Mouse (Mus musculus): Measurements from ENCODE around the gene Tcf7l1.
A peak's percentile ranks its signal among the peaks of the same experiment; 100 is the strongest.

Gene Tcf7l1

DNA sequence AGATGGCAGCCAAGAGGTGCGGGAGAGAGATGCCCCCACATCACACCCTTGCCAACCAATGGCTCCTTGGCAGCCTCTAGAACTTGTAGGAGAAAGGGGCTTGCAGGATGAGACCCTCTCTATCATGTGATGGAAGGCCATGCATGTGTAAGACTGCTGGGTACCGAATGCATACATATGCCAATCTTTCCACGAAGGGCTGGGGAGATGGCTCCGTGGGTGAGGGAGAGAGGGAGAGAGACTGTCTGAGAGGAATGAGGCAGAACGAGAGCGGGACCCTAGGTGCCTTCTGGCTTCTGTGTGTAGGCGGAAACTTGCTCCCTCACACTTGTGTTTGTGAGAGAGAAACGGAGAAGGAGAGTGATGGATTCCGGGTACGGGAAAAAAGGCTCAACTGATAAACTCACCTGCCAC is 94.3 kb downstream of the Tcf7l1 start:
- no peak for DNase-seq

DNA sequence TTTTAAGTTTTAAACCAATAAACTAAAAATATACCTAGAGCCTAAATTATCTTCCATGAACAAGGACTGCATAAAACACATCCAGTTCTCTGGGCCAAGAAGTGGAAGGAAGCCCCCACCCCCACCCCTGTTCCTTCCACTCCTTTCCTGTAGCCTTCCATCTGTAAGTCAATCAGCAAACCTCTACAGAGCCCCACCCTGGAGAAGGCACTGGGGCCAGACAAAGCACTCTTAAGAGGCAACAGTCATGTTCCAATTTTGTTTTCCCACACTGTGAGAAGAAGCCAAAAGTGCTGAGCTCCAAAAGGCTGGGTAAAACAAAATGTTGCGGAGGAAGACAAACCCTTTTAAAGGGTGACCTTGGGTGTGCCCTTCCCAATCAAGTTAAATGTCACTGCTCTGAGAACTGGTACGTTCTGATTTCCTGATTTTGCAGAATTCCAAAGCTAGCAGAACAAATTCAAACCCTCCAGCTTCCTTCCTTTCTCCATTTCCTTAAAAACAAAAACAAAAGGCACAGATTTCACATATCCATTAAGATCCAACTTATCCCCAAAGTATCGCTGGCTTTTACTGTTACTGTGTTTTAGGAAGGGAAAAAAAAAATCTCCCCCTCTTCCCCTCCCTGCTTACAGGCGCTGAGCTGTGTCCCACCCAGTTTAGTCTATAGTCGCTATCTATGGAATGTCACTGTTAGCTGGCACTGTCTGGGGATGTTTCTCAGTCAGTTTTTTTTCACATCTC is 94.8 kb downstream of the Tcf7l1 start:
- DNase-seq = no peak

DNA sequence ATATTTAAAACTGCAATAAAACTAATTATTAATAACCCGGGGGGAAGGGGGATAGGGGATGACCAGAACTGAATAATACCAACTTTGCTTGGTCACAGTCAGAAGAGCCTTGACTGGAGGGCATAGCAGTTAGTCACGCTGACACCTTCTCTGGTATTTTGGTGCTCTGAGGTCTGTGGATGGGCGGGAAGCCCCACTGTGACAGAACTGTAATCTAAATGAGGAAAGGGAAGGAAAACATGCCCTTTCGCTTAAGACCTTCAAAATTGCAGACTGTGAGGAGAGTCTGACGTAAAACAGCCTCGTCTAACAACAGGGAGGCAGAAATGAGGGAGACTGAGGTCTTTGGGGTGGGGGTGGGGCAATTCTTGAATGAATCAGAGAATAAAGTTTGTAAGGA is 96.6 kb downstream of the Tcf7l1 start:
- DNase-seq = no peak

DNA sequence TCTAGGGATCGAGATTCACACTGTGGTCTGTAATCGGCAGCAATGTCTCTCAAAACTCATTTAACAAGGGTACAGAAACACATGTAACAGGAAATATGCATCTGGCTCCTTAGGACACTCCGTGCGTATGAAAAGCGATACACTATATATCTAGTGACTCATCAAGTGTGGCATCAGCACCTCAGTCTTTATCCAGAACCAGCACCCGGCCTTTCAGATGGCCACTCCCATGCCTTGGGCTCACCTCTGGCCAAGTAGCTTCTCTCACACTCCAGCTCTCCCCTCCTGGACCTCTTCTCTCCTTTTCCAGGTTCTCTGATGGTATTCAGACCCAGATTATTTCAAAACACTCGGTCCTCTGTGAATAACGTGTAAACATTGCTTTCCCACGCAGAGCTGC is 97.5 kb downstream of the Tcf7l1 start:
- no peak for DNase-seq

DNA sequence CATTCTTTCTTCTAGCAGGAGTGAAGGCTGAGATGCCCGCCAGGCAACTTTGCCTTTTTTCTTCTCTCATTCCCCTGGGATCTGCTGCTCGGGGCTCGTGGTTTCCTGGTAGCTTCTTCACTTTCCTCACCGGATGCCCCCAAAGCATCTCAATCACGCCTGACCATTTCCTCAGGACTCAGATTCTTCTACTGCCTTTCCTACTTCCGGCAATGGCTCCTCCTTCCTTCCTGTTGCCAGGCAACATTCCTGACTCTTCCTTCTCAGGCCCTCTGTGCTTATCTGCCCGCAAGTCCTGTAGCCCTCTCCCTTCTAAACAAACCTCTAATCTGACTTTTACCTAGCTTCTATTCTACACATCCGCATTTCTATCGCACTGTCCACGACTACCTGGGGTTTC is 98.5 kb downstream of the Tcf7l1 start:
- DNase-seq = no peak

DNA sequence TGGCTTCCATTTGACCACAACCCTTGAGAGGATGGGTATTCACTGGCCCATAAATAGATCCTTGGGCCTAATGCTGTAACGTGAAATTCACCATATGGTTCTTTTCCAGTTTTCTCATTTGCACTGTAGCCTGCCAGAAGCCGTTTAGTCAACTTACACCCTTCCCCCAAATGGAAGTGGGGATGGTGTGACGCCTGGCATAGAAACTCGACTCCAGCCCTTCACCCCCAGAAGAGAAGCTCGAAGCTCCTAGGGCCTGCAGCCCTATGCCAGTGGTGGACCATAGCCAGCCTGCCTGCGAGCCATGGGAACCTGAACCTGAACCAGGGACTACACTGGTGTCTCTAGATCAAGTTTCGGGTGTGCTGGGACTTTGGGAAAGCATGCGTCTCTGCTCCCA is 99.1 kb downstream of the Tcf7l1 start:
- DNase-seq = no peak

DNA sequence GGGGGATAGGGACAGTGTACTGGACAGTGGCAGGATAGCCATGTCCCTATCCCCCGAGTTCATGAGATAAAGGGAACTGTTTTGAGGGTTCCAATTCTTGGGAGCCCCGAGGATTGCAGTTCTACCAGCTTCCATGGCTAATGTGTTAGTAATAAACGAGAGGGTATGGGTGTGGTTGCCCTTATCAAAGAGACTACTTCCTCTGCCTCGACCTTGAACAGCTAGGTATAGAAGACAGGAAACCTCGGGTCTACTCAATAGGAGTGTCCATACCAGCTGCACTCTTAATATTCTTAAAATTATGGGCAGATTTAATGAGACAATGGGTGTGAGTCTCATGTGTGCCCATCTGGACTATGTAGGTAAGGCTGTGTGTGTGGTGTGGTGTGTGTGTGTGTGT is 100.0 kb downstream of the Tcf7l1 start:
- DNase-seq = no peak

DNA sequence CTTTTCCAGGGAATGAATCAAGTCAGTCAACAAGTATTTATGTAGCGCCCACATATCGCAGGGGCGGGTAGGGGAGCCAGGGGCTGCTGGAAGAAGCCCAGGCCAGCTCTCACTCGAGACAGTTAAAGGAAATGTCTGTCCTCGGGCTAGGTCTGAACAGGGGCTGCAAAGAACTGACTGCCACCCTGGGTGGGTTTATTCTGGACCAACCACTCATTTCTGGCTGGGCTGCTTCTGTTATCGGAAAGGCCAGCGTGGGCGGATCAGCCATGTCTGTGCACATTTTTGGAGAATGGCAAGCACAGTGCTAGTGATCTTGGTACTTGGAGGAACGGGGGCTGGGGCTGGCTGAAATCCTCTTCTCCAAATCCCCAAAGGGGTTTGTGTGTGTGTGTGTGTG is 103.9 kb downstream of the Tcf7l1 start:
- DNase-seq = no peak

DNA sequence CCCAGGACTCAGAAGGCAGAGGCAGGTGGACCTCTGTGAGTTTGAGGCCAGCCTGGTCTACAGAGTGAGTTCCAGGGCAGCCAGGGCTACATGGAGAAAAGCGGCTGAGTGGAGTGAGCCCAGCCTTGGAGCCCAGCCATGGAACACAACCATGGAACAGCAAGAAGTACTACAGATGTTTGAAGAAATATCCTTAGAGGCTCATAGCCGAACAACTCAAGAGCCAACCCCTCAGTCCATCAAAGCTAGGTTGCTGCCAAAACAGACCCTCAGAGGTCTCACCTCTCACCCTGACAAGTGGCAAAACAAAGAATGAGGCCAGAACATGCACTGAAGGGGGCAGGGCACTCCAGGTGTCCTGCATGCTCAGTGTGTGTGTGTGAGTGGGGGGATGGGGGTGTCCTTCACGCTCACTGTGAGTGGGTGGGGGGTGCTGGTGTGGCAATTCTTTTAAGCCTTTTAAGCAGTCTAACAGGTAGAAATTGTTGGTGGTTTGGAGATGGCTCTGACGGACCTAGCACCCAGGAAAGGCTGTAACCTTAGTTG is 104.7 kb downstream of the Tcf7l1 start:
- DNase-seq = no peak

DNA sequence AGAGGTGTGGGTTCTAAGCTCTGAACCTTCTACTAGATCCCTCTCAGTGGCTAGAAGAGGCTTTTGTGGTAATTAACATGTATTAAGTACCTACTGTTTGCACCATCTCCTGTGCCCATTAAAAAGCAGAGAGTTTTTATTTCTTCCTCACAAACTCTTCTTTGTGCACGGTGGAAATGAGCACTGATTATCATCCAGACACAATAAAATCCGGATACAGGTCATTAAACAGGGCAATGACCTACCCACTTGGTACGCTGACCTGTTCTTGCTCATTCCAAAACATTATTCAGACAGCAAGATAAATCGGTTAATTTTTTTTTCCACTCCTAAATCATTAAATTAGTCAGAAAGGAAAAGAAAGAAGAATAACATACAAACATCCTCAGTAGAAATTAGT is 106.8 kb downstream of the Tcf7l1 start:
- no peak for DNase-seq

DNA sequence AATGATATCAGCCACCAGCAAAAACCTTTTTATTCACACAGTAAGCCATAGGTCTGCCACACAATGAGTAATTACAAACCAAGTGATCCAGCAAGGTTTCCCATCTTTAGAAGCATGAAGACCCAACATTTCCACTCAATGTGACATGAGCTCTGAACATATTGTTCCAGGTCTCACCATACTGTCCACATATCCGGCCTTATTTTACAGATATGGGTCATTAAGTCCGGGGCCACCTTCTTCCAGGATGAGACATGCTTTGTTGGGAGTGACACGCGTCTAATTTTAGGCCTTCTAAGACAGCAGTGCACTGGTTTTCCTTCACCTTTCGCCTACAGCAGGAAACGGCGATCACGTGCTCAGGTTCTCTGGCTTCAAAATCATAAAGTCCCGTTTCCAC is 108.1 kb downstream of the Tcf7l1 start:
- DNase-seq = no peak

DNA sequence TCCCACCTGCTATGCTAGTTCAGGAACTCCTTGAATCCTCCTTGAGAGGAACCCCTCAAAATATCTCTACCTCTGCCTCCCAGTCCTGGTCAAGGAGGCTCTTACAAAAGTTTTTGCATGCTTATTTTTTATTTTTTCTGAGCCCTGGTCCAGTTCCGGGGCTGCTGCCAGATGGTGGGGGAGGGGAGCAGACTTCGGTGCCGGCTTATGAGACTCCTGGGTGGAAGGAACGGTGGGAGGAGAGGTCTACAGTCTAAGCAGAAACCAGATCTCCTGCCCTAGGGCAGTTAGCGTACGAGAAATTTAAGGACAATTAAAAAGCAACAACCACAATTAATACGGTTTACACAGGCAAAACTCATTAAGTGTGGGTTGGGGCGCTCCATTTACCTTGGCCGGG is 110.4 kb downstream of the Tcf7l1 start:
- no peak for DNase-seq

DNA sequence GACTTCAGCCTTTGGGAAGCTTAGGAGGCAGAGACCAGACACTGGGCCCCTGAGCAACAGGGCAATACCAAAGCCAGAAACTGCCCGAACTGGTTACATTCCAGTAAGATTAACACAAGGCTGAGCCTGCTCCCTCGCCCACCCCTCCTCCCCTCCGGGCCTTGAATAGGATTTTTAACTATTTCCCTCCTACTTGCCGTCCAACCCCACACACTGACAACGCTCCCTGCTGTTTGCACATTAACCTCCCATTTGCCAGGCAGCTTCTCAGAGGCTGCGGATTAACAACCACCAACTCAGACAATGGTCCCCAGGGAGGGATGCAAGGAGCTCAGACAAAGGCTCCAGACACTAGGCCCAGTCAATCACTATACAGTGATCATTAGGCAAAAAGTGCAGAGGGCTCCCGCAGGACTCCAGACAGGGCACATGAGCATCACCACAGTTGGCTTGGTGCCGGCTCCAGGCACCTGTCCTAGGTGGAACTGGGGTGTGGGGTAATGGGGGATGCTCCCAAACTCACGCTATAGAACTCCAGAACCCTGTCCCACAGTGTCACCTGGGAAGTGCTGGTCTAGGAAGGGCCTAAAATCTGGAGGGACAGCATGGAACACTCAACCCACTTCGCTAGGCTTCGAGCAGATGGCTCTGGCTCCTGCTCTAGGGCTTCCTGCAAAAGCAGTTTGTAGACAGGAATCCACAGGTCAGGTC is 111.4 kb downstream of the Tcf7l1 start:
- DNase-seq = no peak

DNA sequence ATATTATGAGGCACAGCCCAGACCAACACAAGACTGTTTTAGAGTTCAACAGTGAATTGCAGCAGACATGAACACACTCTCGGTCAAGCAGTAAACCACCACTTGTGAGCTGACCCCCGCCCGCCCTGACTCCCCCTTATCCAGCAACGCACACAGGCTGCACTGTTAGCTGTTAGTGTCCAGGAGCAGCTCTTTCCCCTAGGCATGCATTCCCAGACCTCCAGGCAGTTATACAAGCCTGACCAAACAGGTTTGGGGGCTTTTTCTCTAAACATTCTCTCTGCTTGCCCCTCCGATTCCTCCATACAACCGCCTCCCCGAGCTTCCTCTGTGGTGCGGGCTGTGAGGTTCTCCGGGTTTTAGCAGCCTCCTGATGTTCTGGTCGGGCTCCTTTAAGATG is 112.0 kb downstream of the Tcf7l1 start:
- no peak for DNase-seq

DNA sequence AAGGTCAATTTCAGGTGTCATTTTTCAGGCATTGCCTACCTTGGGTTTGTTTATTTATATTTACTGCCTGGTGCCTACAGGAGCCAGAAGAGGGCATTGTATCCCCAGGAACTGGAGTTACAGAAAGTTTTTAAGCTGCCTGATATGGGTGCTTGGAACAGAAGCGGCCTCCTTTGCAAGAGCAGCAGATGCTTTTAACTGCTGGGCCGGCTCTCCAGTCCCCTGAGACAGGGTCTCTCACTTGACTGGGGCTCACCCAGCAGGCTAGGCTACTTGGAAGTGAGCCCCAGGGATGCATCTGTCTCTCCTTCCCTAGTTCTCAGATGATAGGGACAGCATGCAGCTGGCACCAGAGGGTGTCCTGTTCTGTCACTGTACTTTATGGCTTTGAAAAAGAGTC is 112.7 kb downstream of the Tcf7l1 start:
- DNase-seq = no peak

DNA sequence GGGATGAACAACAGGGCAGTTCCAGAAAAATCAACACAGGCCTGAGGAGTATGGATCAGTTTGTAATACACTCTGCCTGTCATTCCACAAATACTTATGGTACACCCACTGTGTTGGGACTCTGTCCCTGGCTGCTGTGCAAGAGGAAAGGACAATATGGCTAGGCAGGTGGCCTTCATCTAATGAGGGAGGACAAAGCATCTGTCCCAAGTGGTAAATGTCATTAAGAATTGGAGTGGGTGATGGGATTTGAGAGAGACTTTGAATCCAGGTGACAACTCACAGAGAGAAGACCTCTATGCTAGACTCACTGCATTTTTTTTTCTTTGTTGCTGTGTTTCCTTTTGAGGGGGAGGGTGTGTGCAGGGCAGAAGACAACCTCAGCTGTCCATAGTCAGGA is 115.3 kb downstream of the Tcf7l1 start:
- no peak for DNase-seq

DNA sequence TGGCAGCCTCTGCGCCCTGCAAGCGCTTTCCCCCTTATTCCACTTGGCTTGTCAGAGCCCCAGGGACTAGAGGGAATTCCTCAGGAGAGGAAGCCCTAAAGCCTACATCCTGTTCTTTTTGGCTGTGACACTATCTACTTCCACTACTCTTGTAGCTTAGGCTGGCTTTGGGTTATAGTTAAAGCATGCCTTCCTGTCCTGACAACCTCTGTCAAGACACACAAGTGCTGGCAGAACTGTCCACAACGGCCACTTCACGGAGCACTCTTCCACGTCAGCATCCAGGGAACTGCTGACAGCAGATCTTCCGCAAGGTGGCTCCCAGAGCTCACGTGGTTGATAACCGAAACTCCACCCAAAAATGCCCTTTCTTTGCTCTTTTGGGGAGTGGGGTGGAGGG is 117.9 kb downstream of the Tcf7l1 start:
- DNase-seq = no peak

DNA sequence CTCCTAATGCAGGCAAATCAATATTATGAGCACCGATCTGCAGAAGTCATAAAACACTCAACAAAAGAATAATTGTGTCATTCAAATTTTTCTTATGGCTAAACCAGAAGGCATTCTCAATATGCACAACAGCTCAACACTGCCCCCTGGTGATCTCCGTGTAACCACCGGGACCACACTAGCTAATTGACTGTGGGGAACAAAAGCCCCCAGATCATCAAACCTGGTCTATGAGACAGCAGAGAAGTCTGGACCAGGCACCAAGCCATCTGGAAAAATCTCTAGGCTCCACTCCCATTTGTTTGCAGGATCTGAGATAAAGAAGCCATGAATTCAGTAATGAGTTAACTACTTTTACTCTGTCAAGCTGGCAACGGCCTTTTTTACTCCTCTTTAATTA is 122.0 kb downstream of the Tcf7l1 start:
- DNase-seq = peak; percentile 12

DNA sequence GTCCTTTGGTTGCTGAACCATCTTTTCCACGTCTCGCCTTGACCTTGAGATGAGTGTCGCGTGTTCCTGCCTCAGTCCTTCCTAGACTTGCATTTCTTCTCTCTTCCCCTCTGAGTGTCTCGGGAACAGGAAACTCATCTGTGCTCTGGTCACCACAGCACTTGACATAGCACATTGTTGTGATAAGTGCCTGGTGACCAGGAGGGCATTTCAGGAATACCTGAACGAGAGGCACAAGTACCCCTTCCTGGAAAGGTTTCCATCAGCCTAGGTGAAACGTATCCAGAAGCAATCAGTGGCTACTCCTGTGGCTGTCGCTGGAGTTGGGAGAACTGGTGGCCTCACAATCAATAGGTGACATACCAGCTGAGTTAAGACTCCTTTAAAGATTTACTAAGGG is 124.8 kb downstream of the Tcf7l1 start:
- DNase-seq = no peak

DNA sequence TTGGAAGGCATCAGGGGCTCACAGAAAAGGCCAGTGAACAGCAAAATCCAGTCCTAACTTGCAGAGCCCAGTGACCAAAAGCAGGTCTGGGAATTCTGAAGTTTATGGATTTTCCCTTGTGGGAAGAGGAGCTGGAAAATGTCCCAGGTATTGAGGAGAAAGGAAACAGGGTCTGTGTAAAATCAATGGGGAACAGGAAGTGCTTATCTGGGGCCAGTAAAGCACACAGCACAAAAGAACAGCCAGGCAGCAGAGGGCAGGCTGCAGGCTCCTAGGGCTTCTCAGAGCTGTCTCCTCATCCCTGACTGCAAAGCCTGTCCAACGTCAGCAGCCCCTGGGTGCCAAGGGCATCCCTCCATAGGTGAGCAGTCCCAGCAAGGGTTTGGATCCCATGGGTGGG is 126.1 kb downstream of the Tcf7l1 start:
- no peak for DNase-seq

DNA sequence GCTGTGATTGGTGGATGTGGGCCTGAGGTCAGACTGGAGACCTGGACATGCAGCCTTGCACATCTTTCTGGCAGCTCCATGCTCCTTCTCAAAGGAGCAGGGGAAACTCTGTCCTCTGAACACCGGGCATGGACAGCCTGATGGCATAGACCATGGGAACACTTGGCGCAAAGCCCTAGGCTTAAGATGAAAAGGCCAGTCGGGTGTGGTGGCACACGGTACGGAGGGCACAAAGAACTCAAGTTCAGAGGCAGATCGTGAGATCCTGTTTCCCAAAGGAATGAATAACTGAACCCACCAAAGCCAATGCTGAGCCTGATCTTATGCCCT is 128.7 kb downstream of the Tcf7l1 start:
- DNase-seq = no peak

DNA sequence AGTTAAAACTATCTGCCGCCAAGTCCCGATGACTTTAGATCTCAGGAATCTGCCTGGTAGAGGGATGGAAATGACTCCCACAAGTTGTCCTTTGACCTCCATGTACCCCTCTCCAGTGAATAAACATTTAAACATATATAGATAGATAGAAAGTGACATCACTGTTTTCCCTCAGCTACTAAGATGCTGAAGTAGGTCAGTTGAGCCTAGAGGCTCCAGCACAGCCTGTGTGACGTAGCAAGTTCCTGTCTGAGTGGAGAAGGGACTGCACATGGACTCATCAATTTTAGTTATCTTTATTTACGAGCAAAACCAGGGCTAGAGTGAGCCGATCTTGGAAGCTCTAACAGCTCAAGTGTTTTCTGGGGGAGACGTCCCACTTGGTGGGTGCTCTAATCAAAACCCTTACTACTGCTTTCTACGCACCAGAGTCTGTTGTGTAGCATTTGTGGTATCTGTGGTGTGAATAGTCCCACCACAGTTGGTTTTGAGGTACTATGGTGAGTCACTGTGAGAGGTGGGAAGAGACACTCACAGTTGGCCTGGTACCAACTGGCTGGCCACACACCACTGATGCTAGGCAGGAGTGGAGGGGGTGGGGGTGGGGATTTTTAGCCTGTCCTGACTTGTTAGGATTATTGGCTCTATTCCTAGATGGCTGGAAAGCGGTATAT is 129.2 kb downstream of the Tcf7l1 start:
- DNase-seq = no peak

DNA sequence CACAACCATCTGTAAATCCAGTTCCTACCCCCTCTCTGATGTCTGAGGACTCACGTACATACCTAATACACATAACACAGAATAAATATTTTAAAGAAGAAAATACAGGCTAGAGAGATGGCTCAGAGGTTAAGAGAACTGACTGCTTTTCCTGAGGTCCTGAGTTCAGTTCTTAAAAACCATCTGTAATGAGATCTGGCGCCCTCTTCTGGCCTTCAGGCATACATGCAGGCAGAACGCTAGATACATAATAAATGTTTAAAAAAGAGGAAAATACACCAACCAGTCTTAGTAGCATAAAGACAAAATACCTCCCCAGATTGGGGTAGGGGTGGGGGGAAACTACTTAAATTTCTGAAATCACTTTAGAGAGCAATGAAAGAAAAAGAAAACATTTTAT is 131.0 kb downstream of the Tcf7l1 start:
- DNase-seq = no peak

DNA sequence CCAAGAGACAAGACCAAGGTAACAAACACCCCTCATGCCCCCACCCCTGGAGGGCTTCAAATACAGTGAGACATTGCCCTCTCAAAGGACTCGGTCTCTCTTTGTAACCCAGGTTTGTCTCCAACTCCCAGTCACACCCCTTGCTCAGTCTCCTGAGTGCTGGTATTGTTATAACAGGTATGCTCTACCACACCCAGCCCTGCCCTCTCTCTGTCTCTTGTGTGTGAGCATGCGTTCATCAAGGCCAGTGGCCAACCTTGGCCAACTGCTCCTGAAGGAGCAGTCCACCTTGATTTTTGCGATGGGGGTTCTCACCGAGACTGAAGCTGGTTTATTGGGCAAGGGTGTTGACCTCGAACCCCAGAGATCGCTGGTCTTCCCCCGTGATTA is 133.0 kb downstream of the Tcf7l1 start:
- no peak for DNase-seq
